Comparison of ENCODE assay signal across 25 mouse cellular contexts in the genomic region with DNA sequence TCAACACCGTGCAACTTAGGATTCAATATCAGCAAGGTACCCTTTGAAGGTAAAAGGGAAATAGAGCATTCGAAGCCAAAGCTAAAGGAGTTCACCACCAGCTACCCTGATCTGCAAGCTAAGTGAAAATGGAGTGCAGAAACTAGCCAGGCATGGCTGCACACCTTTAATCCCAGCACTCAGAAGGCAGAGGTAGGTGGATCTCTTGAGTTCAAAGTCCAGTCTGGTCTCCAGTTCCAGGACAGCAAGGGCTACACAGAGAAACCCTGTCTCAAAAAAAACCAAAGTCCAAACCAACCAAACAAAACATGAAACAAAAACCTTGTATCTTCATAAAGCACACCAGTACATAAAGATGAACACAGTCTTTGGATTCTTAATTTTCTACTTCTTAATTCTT. TPM values are rescaled to one million over a fixed set of nuclear protein-coding genes. Genes with fewer than 3 reads are reported as not detected.
A peak's percentile ranks its signal among the peaks of the same experiment; 100 is the strongest.
DNase-seq lines count a peak whose midpoint lies in the region; ATAC-seq and TF ChIP-seq lines count a peak whose summit lies in the region.
"Had no signal": no experiment of that assay in that cellular context is flagged by ENCODE, and none has a peak within 500 bp of the region (broad histone marks: within the 10 kb centered on the region; RNA-seq: fewer than 3 reads in every experiment).

No protein-coding gene starts in this region.

- no peaks in the 10 kb centered on the region for H3K79me2 ChIP-seq in liver, adult 2 months (ENCODE audit: control insufficient read depth, insufficient read depth, low read length)

- 78% methylated on average over 2 of the region's 2 CpGs for WGBS in liver, adult 2 months
- 71% methylated on average over 2 of the region's 2 CpGs for WGBS in intestine, postnatal 0 days
- 80% methylated on average over 2 of the region's 2 CpGs for WGBS in kidney, embryonic 15.5 days

- no peak for TF ChIP-seq CTCF in liver, adult 2 months (IDR thresholded peaks at IDR 0.05; ENCODE audit: low read depth, low read length)
- TF ChIP-seq CTCF in intestine, postnatal 0 days (IDR thresholded peaks at IDR 0.05; ENCODE audit: low read depth): no peak

- no peaks in the 10 kb centered on the region for H3K27me3 ChIP-seq in liver, adult 2 months (ENCODE audit: control insufficient read depth, insufficient read depth, low read length)
- H3K27me3 ChIP-seq in intestine, postnatal 0 days (replicated peaks; ENCODE audit: control insufficient read depth, insufficient read depth, low read length): no peaks in the 10 kb centered on the region
- H3K27me3 ChIP-seq in kidney, embryonic 15.5 days: no peaks in the 10 kb centered on the region
- H3K27me3 ChIP-seq: heart, embryonic 12.5 days; liver, embryonic 12.5 days; neural tube, embryonic 15.5 days had no signal

- H3K4me1 ChIP-seq in liver, adult 2 months (ENCODE audit: control insufficient read depth, insufficient read depth, low read length): peaks cover 6% of the 10 kb centered on the region; the same call in 1 of the 2 replicates
- H3K4me1 ChIP-seq in intestine, postnatal 0 days (replicated peaks; ENCODE audit: control insufficient read depth, insufficient read depth, low read length): 0 out of 2 replicates have a peak, but pooled peaks cover 3% of the 10 kb centered on the region
- peaks cover 7% of the 10 kb centered on the region; the same call in 1 of the 2 replicates for H3K4me1 ChIP-seq in kidney, embryonic 15.5 days
- H3K4me1 ChIP-seq: heart, embryonic 12.5 days; liver, embryonic 12.5 days; neural tube, embryonic 15.5 days had no signal

- TF ChIP-seq POLR2A in liver, adult 2 months (IDR thresholded peaks at IDR 0.05; ENCODE audit: extremely low read depth, insufficient read depth, low read length): no peak

- H3K4me3 ChIP-seq in liver, adult 2 months (ENCODE audit: insufficient read depth, low read depth, low read length): no peak overlapping the region
- H3K4me3 ChIP-seq in intestine, postnatal 0 days (ENCODE audit: low read depth, low read length): no peak overlapping the region
- H3K4me3 ChIP-seq in kidney, embryonic 15.5 days (replicated peaks): no peak overlapping the region
- H3K4me3 ChIP-seq: erythroblast, embryonic 14.5 days; heart, adult 2 months; heart, embryonic 12.5 days; liver, embryonic 12.5 days; neural tube, embryonic 15.5 days had no signal

- H3K9me3 ChIP-seq in intestine, postnatal 0 days (ENCODE audit: control insufficient read depth): no peaks in the 10 kb centered on the region
- no peaks in the 10 kb centered on the region for H3K9me3 ChIP-seq in kidney, embryonic 15.5 days (replicated peaks)
- H3K9me3 ChIP-seq: heart, embryonic 12.5 days; liver, embryonic 12.5 days; neural tube, embryonic 15.5 days had no signal

- peak; percentile 66 for ATAC-seq in intestine, postnatal 0 days
- ATAC-seq in kidney, embryonic 15.5 days (replicated peaks; ENCODE audit: low FRiP score): no peak
- ATAC-seq: liver, embryonic 12.5 days had no signal

- H3K4me2 ChIP-seq in intestine, postnatal 0 days (replicated peaks; ENCODE audit: low read depth): no peak overlapping the region
- no peak overlapping the region for H3K4me2 ChIP-seq in kidney, embryonic 15.5 days
- H3K4me2 ChIP-seq: heart, embryonic 12.5 days; hindbrain, embryonic 14.5 days; liver, embryonic 12.5 days; neural tube, embryonic 15.5 days had no signal

- no peak overlapping the region for H3K27ac ChIP-seq in liver, adult 2 months (replicated peaks; ENCODE audit: insufficient read depth, low read depth, low read length)
- H3K27ac ChIP-seq in intestine, postnatal 0 days (ENCODE audit: low read depth, low read length): no peak overlapping the region
- 0 out of 2 replicates have a peak overlapping the region, but pooled peaks have one; percentile 5 for H3K27ac ChIP-seq in kidney, embryonic 15.5 days
- H3K27ac ChIP-seq: heart, adult 2 months; hindbrain, embryonic 14.5 days; liver, embryonic 12.5 days; neural tube, embryonic 15.5 days had no signal

- peaks cover 8% of the 10 kb centered on the region for H3K36me3 ChIP-seq in liver, adult 2 months (ENCODE audit: control insufficient read depth, insufficient read depth, low read length)
- H3K36me3 ChIP-seq in intestine, postnatal 0 days (ENCODE audit: control insufficient read depth, insufficient read depth): peaks cover 6% of the 10 kb centered on the region; the same call in 1 of the 2 replicates
- peaks cover 22% of the 10 kb centered on the region for H3K36me3 ChIP-seq in kidney, embryonic 15.5 days
- H3K36me3 ChIP-seq: neural tube, embryonic 15.5 days had no signal

- DNase-seq in liver, adult 2 months (ENCODE audit: extremely low read depth, low read depth, low spot score): peak; percentile 80
- no peak for DNase-seq in liver
- DNase-seq in kidney, postnatal 36 days: peak; percentile 60 to 85
- DNase-seq in retina, postnatal 1 day: no peak
- no peak for DNase-seq in gastrocnemius, postnatal 14 days
- DNase-seq: adrenal gland, postnatal 36 days; B cell, adult 2 months; cerebellum, adult 2 months; cerebellum, postnatal 14 days; gastrocnemius, postnatal 25 days; heart, adult 2 months; lung, adult 18-20 months; lung, postnatal 10 days; midbrain, embryonic 14.5 days; right cerebral cortex, adult 18-20 months; spleen, adult 18-20 months; thymus, adult 18-20 months; thymus, postnatal 25 days had no signal

- H3K9ac ChIP-seq in liver, adult 2 months (ENCODE audit: low read depth, low read length): no peak overlapping the region
- H3K9ac ChIP-seq in intestine, postnatal 0 days (ENCODE audit: low read depth, low read length): no peak overlapping the region
- no peak overlapping the region for H3K9ac ChIP-seq in kidney, embryonic 15.5 days
- H3K9ac ChIP-seq: heart, embryonic 12.5 days; hindbrain, embryonic 14.5 days; liver, embryonic 12.5 days; neural tube, embryonic 15.5 days had no signal

- intact Hi-C loops in gastrocnemius, postnatal 14 days (cut with DNase I; ENCODE audit: low total_unique reads): no loop called here

RNA-seq across cellular contexts. Expression of gene Asah2, which starts 11.7 kb away (rescaled TPM):
- 16.6 and 16.7 TPM in 2 replicates for total RNA-seq in liver, adult 2 months (2014; rRNA removed)
- polyA plus RNA-seq in liver, adult 2 months (2012; rRNA removed): 5.1 and 7.8 TPM in 2 replicates
- polyA plus RNA-seq in intestine, postnatal 0 days (2015; fragmentation: Nextera tagmentation; extraction: Ambion mirVana): 22.8 and 27.7 TPM in 2 replicates
- 1.7 and 1.9 TPM in 2 replicates for polyA plus RNA-seq in kidney, embryonic 15.5 days (2015; fragmentation: Nextera tagmentation; extraction: Ambion mirVana)
- total RNA-seq in gastrocnemius, postnatal 14 days (2021): 1 to 10 TPM; 6.4 to 6.6 TPM

Comparison
In these comparisons a context has a peak if more than half of its experiments do, and no peak if none do; other contexts are left out.
1. DNase-seq: peak in liver, adult 2 months (single experiment) and kidney, postnatal 36 days (2 of 2); none in liver (single experiment), retina, postnatal 1 day (single experiment) and gastrocnemius, postnatal 14 days (single experiment).